Mouse (Mus musculus): ENCODE data around the gene Scgb1a1. TPM values are rescaled to one million over a fixed set of nuclear protein-coding genes. Genes with fewer than 3 reads are reported as not detected.

Gene Scgb1a1
- polyA plus RNA-seq, 1 experiment from 2014 or later, result not detected

DNA sequence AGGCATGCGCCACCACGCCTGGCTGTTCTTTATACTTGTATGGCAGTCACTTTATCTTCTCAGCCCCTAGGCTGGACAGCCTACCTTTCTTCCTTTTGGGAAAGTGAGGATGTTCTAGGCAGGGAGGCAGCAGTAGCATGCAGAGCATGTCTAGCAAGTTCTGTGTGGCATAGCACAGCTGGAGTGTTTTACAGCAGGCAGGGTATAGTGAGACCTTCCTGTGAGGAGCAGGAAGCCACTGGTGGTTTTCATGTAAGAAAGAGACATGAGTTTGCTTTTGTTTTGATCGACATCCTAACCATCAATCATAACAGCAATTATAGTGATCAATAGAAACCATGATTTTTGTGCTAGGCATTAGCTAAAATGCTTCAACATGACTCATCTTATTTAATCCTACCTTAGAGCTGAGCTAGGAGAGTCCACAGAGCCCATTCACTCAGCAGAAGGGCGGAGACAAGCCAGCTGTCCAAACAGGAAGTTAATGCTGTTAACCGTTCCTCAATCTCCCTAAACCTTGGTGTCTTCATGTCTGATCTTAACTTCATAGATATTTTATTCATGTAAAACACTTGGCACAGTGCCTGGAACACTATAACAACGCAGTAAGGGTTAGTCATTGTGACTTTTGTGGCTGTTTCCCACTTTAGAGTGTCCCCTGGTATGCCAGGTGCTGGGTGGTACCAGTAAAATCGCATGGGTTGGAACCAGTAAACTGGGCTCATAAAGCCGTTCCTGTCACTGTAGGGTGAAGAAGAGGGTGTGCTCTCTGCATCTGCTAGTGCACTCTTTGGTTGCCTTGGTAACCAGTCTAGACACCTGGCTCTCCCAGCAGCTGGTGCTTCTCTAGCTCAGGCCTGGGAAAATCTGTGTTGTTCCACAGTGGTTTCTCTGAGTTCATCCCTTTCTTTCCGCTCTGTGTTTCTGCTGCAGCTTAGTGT lies 21.9 kb downstream of the Scgb1a1 start:
- Histone ChIP-seq H3K36me3 (ENCODE audit: control insufficient read depth, insufficient read depth, low read length) (no peaks in the 10 kb centered on the region), H3K4me1 (ENCODE audit: control insufficient read depth, insufficient read depth, low read length) (peaks cover 30% of the 10 kb centered on the region), H3K27ac (ENCODE audit: low read length) (peak overlapping the region; percentile 70), H3K9me3 (ENCODE audit: control insufficient read depth, low read depth, low read length) (no peaks in the 10 kb centered on the region), H3K4me2 (replicated peaks; ENCODE audit: low read depth, low read length) (no peak overlapping the region), H3K27me3 (ENCODE audit: control insufficient read depth, insufficient read depth, low read length) (no peaks in the 10 kb centered on the region), H3K9ac (replicated peaks; ENCODE audit: low read depth, low read length) (no peak overlapping the region), H3K4me3 (ENCODE audit: low read depth, low read length) (no peak overlapping the region)
- ATAC-seq (ENCODE audit: insufficient number of reproducible peaks, insufficient read depth, low FRiP score, low read depth), result peak; percentile 73; the same call in 1 of the 2 replicates
- WGBS, result 26% methylated on average over 9 of the region's 9 CpGs

DNA sequence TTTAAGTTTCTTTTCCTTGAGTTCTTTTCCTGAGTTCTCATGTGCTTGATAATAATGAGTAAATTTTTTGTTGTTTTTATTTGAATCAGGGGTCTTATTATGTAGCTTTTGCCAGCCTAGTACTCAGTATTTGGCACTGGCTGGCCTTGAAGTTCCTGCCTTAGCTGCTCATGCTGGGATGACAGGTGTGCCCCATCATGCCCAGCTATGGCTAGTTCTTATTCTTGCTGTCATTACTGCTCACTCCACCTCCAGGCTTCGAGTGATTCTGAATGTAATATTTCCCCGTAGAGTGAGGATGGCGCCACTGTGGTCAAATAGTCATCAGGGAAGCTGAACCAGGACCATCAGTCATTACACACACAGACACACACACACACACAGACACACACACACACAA lies 23.9 kb downstream of the Scgb1a1 start:
- no peak overlapping the region for H3K4me3 ChIP-seq (ENCODE audit: low read depth, low read length)
- no peak overlapping the region for H3K4me2 ChIP-seq (replicated peaks; ENCODE audit: low read depth, low read length)
- H3K9me3 ChIP-seq (ENCODE audit: control insufficient read depth, low read depth, low read length), result no peaks in the 10 kb centered on the region
- no peaks in the 10 kb centered on the region for H3K27me3 ChIP-seq (ENCODE audit: control insufficient read depth, insufficient read depth, low read length)
- ATAC-seq (ENCODE audit: insufficient number of reproducible peaks, insufficient read depth, low FRiP score, low read depth), result no peak
- 78% methylated on average over 3 of the region's 3 CpGs for WGBS
- no peaks in the 10 kb centered on the region for H3K36me3 ChIP-seq (ENCODE audit: control insufficient read depth, insufficient read depth, low read length)
- H3K9ac ChIP-seq (replicated peaks; ENCODE audit: low read depth, low read length), result no peak overlapping the region
- peaks cover 17% of the 10 kb centered on the region for H3K4me1 ChIP-seq (ENCODE audit: control insufficient read depth, insufficient read depth, low read length)
- H3K27ac ChIP-seq (ENCODE audit: low read length), result no peak overlapping the region

DNA sequence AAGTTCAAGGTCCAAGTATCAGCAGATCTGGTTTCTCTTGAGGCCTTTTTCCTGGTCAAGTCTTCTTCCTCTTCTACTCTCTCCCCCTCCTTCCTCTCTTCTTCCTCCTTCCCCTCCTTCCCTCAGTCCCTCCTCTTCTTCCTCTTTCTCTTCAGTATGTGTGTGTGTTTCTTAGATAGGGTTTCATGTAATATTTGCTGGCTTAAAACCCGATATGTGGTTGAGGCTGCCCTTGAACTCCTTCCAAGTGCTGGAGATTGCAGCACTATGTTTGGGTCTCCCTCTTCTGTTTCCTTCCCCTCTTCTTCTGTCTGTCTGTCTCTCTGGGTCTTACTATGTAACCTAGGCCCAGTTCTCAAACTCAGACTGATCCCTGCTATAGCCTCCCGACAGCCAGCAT lies 24.9 kb downstream of the Scgb1a1 start:
- Histone ChIP-seq H3K9ac (replicated peaks; ENCODE audit: low read depth, low read length) (no peak overlapping the region), H3K27me3 (ENCODE audit: control insufficient read depth, insufficient read depth, low read length) (no peaks in the 10 kb centered on the region), H3K36me3 (ENCODE audit: control insufficient read depth, insufficient read depth, low read length) (no peaks in the 10 kb centered on the region), H3K4me3 (ENCODE audit: low read depth, low read length) (no peak overlapping the region), H3K27ac (ENCODE audit: low read length) (no peak overlapping the region), H3K4me2 (replicated peaks; ENCODE audit: low read depth, low read length) (no peak overlapping the region), H3K9me3 (ENCODE audit: control insufficient read depth, low read depth, low read length) (no peaks in the 10 kb centered on the region), H3K4me1 (ENCODE audit: control insufficient read depth, insufficient read depth, low read length) (peaks cover 17% of the 10 kb centered on the region)
- WGBS, result 89% methylated on average over 2 of the region's 2 CpGs
- ATAC-seq (ENCODE audit: insufficient number of reproducible peaks, insufficient read depth, low FRiP score, low read depth), result no peak

DNA sequence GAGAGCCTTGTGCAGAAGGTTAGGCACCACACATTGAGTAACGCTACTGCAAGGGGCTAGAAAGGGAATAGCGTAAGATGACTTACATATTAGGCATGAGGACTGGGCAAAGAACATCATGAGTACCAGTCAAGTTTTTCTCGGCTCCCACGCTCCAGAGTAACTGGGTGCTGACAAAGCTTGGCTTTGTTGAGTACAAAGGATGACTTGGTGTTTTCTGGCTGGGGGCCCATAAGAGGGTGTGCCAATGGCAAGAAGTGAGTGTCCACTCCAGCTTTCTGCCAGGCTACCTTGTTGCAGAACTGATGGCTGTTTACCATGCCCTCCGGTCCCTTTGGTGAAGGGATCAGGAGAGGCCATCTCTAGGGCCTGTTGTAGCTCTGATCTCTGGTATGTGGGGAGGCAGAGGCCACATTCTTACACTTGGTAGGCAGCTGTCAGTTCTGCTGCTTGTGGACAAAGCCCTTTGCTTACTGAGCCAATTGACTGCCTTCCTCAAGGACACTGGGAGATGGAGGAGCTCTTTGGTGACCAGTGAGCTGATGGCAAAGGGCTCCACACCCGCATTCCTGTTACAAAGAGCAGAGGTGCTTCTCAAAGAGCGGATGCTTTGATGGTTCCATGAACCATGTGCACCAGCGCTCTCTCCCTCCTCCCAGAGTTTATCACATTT lies 26.4 kb downstream of the Scgb1a1 start:
- H3K4me3 ChIP-seq (ENCODE audit: low read depth, low read length), result no peak overlapping the region
- no peaks in the 10 kb centered on the region for H3K27me3 ChIP-seq (ENCODE audit: control insufficient read depth, insufficient read depth, low read length)
- H3K4me1 ChIP-seq (ENCODE audit: control insufficient read depth, insufficient read depth, low read length), result peaks cover 9% of the 10 kb centered on the region
- no peak overlapping the region for H3K9ac ChIP-seq (replicated peaks; ENCODE audit: low read depth, low read length)
- H3K27ac ChIP-seq (ENCODE audit: low read length), result no peak overlapping the region
- 92% methylated on average over 8 of the region's 8 CpGs for WGBS
- no peak overlapping the region for H3K4me2 ChIP-seq (replicated peaks; ENCODE audit: low read depth, low read length)
- H3K9me3 ChIP-seq (ENCODE audit: control insufficient read depth, low read depth, low read length), result no peaks in the 10 kb centered on the region
- ATAC-seq (ENCODE audit: insufficient number of reproducible peaks, insufficient read depth, low FRiP score, low read depth), result no peak
- H3K36me3 ChIP-seq (ENCODE audit: control insufficient read depth, insufficient read depth, low read length), result no peaks in the 10 kb centered on the region

DNA sequence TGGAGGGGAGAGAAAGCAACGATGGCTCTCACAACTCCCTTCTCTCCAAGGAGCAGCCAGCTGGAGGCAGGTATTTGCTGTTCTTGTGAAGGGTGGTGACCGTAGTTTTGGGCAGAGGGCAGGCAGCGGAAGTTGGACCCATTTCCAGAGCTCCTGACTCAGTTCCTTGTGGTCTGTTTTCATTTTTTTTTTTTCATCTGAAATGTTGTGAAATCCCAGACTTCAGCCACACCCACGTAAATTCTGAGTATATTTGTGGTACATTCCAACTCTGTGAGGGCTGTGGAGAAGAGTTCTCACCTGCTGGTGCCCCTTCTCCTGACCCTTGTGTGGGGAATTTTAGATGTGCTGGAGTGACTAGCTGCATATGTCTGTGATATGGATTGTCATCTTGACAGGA lies 27.7 kb downstream of the Scgb1a1 start:
- Histone ChIP-seq H3K4me1 (ENCODE audit: control insufficient read depth, insufficient read depth, low read length) (no peaks in the 10 kb centered on the region), H3K36me3 (ENCODE audit: control insufficient read depth, insufficient read depth, low read length) (no peaks in the 10 kb centered on the region), H3K9ac (replicated peaks; ENCODE audit: low read depth, low read length) (no peak overlapping the region), H3K4me2 (replicated peaks; ENCODE audit: low read depth, low read length) (no peak overlapping the region), H3K9me3 (ENCODE audit: control insufficient read depth, low read depth, low read length) (no peaks in the 10 kb centered on the region), H3K27me3 (ENCODE audit: control insufficient read depth, insufficient read depth, low read length) (no peaks in the 10 kb centered on the region), H3K4me3 (ENCODE audit: low read depth, low read length) (no peak overlapping the region), H3K27ac (ENCODE audit: low read length) (no peak overlapping the region)
- no peak for ATAC-seq (ENCODE audit: insufficient number of reproducible peaks, insufficient read depth, low FRiP score, low read depth)
- whole genome bisulfite sequencing, result 72% methylated on average over 4 of the region's 4 CpGs

DNA sequence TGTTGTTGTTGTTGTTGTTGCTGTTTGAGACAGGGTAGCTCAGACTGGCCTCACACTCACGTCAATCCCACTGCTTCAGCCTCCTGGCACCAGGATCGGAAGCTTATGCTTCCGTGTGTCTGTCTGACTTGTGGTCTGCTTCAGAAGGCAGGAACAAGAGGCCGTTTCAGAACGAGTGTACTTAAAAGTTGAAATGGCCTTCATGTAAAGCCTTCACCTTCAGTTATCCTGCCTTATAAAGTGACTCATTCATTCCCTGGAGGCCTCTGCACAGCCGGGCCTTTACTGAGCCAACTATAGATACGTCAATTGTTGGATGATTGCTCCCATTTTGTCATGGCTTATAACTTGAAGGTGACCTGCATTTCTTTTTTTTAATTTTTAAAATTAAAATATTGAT lies 28.4 kb downstream of the Scgb1a1 start:
- Histone ChIP-seq H3K27ac (ENCODE audit: low read length) (no peak overlapping the region), H3K4me3 (ENCODE audit: low read depth, low read length) (no peak overlapping the region), H3K9ac (replicated peaks; ENCODE audit: low read depth, low read length) (no peak overlapping the region), H3K27me3 (ENCODE audit: control insufficient read depth, insufficient read depth, low read length) (no peaks in the 10 kb centered on the region), H3K4me1 (ENCODE audit: control insufficient read depth, insufficient read depth, low read length) (no peaks in the 10 kb centered on the region), H3K36me3 (ENCODE audit: control insufficient read depth, insufficient read depth, low read length) (no peaks in the 10 kb centered on the region), H3K4me2 (replicated peaks; ENCODE audit: low read depth, low read length) (no peak overlapping the region), H3K9me3 (ENCODE audit: control insufficient read depth, low read depth, low read length) (no peaks in the 10 kb centered on the region)
- no peak for ATAC-seq (ENCODE audit: insufficient number of reproducible peaks, insufficient read depth, low FRiP score, low read depth)
- 76% methylated on average over 7 of the region's 7 CpGs for WGBS

DNA sequence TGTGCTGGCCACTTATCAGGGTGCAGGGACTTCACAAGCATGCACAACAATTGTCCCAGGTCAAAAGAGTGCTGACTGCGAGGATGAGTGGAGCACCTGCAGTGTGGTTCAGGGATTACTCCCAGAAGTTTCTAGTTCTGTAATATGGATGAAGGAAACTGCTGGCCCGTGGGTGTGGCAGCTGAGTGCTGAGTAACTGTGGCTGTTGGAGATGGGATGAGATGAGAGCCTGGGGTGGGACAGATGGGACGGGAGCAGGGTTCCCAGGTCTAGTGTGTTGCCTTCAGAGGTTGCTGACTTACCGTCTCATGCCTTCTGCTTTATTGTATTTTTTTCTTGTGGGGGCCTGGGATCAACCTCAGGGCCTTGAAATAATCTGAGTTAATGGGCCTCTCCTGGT lies 28.8 kb downstream of the Scgb1a1 start:
- 73% methylated on average over 4 of the region's 4 CpGs for WGBS
- ATAC-seq (ENCODE audit: insufficient number of reproducible peaks, insufficient read depth, low FRiP score, low read depth), result no peak
- no peaks in the 10 kb centered on the region for H3K27me3 ChIP-seq (ENCODE audit: control insufficient read depth, insufficient read depth, low read length)

DNA sequence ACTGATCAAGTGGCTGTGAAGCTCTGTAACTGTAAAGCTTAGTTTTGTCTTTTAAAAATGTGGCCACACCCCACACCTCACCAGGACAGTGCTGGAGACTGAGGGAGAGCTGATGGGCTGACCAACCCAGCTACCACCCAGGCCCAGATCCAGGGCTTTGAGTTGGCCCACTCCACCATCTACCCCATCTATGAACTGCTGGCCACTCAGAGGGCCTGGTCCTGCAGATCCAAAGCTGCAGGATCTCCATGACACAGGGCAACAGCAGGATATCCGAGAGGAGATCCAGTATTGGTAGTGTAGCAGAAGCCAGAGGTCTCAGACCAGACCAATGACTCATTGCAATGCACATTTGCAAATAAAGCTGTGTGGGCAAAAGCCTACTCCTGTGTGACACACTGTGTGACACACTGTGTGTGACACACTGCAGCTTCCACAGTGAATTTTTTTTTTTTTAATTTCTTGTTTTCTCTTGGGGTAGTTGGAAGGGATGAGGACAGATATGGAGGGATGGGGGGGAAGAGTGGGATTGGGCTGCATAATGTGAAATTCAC lies 29.4 kb downstream of the Scgb1a1 start:
- H3K27me3 ChIP-seq (ENCODE audit: control insufficient read depth, insufficient read depth, low read length), result no peaks in the 10 kb centered on the region
- no peak overlapping the region for H3K9ac ChIP-seq (replicated peaks; ENCODE audit: low read depth, low read length)
- WGBS, result 85% methylated on average over 1 of the region's 1 CpGs
- no peak overlapping the region for H3K27ac ChIP-seq (ENCODE audit: low read length)
- no peak for ATAC-seq (ENCODE audit: insufficient number of reproducible peaks, insufficient read depth, low FRiP score, low read depth)
- H3K9me3 ChIP-seq (ENCODE audit: control insufficient read depth, low read depth, low read length), result no peaks in the 10 kb centered on the region
- H3K4me1 ChIP-seq (ENCODE audit: control insufficient read depth, insufficient read depth, low read length), result peaks cover under 1% of the 10 kb centered on the region; the same call in 1 of the 2 replicates
- H3K4me2 ChIP-seq (replicated peaks; ENCODE audit: low read depth, low read length), result no peak overlapping the region
- no peak overlapping the region for H3K4me3 ChIP-seq (ENCODE audit: low read depth, low read length)
- no peaks in the 10 kb centered on the region for H3K36me3 ChIP-seq (ENCODE audit: control insufficient read depth, insufficient read depth, low read length)

More for the DNA sequence above, 28.8 kb downstream of the Scgb1a1 start:
- H3K9me3 ChIP-seq (ENCODE audit: control insufficient read depth, low read depth, low read length), result no peaks in the 10 kb centered on the region
- H3K36me3 ChIP-seq (ENCODE audit: control insufficient read depth, insufficient read depth, low read length), result no peaks in the 10 kb centered on the region
- H3K27ac ChIP-seq (ENCODE audit: low read length), result no peak overlapping the region
- no peaks in the 10 kb centered on the region for H3K4me1 ChIP-seq (ENCODE audit: control insufficient read depth, insufficient read depth, low read length)
- no peak overlapping the region for H3K4me3 ChIP-seq (ENCODE audit: low read depth, low read length)
- H3K4me2 ChIP-seq (replicated peaks; ENCODE audit: low read depth, low read length), result no peak overlapping the region
- H3K9ac ChIP-seq (replicated peaks; ENCODE audit: low read depth, low read length), result no peak overlapping the region
